Mouse (Mus musculus) liver, adult (tissue): ENCODE results near the gene a.

ENCODE experiments used
- GATA4 ChIP-seq: IDR thresholded peaks from 2 replicates; pipeline ENCODE4 v1.6.1; 2014; ENCODE audit warnings: mild to moderate bottlenecking, low read length; ENCODE audit not compliant: insufficient replicate concordance

a gene

DNA sequence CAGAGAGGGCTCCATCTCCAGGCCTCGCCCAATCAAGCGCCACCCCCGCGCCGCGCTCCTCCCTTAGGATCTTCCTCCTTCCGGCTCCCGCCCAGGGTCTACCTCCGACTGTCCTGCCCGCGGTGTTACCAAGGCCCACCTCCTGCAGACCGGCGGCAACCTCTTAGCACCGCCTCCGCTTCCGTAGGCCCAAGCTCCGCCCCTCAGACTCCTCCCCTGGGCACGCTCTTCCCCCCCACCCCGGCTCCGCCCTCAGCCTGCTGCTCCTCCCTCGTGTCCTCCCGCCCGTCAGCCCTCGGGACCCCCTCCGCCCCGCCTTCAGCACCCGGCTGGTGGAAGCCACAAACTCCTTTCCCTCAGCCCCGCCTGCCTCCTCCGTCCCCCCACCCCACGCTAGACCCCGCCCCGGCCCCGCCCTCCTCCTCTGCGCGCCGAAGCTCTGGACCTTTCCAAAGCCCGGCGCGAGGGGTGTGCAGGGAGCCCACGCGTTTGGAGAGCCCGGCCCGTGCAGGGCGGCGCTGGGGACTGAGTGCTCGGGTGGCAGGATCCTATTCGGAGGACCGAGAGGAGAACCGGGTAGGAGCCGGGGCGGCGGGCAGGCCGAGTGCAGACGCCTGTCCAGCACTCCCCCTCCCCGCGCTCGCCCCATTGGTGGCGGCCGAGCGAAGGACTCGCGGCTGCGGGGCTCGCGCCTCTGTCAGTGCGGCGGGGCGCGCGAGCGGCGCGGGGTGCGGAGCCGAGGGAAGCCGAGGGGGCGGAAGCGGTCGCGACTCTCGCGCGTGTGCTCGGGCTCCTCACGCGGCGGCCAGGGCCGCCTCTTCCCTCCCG, at the start of gene a, which contains the start of gene Raly:
TSS of gene a (plus strand) at position 747 of the 828 bp plus-strand sequence.
TSS of gene Raly (plus strand) at position 441 of the 828 bp plus-strand sequence.
- no peak; the same call in 1 of the 2 replicates for TF ChIP-seq GATA4

DNA sequence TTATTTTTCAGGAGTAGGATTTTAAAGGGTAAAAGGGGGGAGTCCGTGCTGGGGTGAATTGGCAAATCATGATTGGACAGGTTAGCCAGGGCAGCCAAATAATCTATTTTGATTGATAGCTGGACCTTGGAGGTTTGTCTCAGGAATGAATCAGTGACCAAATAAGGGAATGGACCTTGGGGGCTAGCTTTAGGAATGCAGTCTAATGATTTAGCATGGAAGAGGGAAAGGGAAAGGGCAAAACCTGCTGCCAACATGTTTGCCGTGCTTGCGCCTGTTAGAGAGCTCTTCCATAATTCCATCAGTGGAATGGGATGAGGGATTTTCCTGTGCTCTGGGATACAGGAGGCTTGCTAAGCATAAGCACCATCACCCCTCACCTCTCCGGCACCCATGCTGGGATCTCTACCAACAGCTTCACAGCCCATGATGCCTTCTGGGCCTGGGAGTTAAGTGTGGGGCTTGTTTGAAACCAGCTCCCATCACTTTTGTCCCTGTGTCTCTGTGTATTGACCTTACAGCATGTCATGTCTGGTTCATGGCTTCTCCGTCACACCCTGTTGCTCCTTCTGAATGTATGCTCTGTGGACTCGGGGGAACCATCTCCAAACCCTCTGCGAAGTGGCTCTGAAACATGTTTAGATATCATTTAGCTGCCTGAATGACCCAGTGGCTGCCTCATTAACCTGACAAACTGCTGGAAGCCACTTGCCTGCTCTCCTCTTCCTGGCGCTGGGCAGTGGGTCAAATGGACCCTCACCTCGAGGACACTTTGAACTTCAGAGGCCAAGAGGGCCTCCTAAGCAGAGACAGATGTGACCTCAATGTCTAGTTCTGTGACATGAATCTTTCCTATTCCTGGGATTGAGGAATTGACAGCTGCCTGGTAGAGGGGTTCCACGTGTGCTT, 48.0 kb upstream of the a start:
- TF ChIP-seq GATA4 = no peak

GRCm38 (mm10) chr2:154743915-154744314, 47.3 kb upstream of the a start:
- TF ChIP-seq GATA4 = no peak

DNA sequence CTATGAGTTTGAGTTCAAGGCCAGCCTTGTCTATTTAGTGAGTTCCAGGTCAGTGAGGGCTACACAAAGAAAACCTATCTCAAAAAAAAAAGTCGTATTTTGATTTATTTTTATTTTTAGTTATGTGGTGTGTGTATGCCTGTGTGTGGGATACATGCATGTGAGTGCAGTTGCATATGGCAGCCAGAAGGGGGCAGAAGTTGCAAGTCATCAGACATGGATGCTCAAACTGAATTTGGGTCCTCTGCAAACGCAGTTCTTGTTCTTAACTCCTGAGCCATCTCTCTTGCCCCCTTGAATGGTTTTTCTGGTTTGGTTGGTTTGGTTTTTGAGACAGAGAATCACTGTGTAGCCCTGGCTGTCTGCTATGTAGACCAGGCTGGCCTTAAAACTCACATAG, 42.8 kb upstream of the a start:
- TF ChIP-seq GATA4 = no peak

- no peak for TF ChIP-seq GATA4
These were observed 41.9 kb upstream of the a start for GRCm38 (mm10) chr2:154749046-154750036.

DNA sequence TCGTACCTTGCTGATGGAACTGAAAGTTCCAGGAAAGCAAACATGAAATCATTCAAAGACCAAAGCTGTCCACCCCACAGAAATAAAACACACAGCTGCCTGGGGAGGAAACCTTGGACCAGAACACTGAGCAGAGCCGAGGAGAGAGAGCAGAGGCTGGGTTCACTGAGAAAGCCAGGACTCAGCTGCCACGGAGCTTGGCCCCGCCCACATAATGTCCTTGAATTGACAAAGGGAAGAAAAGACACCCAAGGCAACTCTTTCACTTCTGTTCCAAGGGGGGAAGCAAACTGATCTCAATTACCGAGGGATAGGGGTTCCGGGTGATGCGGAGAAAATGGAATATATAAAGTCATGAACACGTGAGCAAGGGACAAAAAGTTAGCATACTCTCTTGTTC, 39.3 kb upstream of the a start:
- no peak for TF ChIP-seq GATA4

DNA sequence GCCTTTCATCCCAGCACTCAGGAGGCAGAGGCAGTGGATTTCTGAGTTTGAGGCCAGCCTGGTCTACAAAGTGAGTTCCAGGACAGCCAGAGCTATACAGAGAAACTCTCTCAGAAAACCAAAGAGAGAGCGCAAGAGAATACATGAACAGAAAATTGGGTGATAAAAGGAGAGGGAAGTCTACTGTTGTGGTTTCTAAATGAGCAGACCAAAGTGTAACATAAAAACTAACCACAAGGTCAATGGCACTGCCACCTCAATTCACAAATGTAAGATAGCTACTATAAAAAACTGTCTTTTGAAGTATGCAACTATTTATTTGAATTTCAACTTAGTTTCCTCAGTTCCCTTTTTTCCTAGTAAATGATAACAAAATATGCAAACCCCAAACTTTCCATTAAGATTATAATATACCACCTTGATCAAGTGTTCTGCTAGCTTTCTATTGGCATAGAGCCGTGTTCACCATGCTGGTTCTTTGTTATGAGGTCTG, 37.1 kb upstream of the a start:
- TF ChIP-seq GATA4 = no peak

GRCm38 (mm10) chr2:154755791-154756190, 35.4 kb upstream of the a start:
- no peak for TF ChIP-seq GATA4

DNA sequence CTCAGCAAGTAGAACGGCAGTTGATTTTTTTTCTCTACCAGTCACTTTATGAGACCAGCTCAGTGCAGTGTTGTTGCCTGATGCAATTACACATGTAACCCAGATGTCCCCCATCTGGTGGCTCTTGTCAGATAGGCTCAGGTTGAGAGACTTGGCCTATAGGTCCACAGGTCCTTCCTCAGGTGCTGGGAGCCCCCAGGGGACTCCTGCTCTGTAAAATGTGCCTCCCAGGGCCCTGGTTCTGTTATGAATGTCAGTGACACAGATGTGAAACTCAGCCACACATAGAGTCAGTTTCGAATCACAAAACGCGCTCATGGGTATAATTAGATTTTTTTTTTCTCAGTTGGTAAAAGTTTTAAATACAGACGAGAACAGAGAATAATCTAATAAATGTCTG, 33.5 kb upstream of the a start:
- TF ChIP-seq GATA4 = no peak

GRCm38 (mm10) chr2:154758454-154758853, 32.7 kb upstream of the a start:
- TF ChIP-seq GATA4 = no peak

DNA sequence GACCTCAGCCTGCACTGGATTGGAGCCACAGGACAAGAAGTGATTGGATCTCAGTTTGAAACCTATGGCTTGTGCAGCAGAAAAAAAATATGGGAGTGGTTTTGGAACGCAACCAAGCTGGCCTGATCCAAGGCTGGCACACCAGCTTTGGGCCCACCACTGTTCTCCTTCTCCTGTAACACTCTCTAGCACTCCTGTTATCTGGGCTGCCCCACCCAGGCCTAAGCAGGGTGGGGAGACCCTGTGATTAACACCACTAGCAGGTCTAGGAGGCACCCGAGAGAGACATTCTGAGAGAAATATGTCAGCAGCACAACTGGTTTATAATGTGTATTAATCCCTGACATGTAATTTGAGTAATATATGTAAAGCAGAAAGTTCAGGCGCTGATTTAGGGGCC, 28.0 kb upstream of the a start:
- TF ChIP-seq GATA4 = no peak

GRCm38 (mm10) chr2:154764828-154765497, 26.2 kb upstream of the a start:
- TF ChIP-seq GATA4 = no peak

- TF ChIP-seq GATA4 = no peak
These were observed 25.6 kb upstream of the a start for GRCm38 (mm10) chr2:154765554-154766008.

- TF ChIP-seq GATA4 = no peak
These were observed 24.2 kb upstream of the a start for GRCm38 (mm10) chr2:154767051-154767450.
